Mouse (Mus musculus) heart, adult 11 months (tissue): ENCODE measurements at regions not wholly inside any gene's neighbourhood (a gene's known extent, or its start where the extent isn't known, plus 50 kb on each side); places are given as distances from the start of the nearest gene placed in this dataset.
"Not testable (repeated sequence)": the region's sequence is repeated elsewhere in the genome, so short reads cannot be mapped to it uniquely, and the experiment has no call there.

Source experiments
- DNase-seq: peaks from one replicate; pipeline ENCODE4 v3.0.0; 2022

DNA sequence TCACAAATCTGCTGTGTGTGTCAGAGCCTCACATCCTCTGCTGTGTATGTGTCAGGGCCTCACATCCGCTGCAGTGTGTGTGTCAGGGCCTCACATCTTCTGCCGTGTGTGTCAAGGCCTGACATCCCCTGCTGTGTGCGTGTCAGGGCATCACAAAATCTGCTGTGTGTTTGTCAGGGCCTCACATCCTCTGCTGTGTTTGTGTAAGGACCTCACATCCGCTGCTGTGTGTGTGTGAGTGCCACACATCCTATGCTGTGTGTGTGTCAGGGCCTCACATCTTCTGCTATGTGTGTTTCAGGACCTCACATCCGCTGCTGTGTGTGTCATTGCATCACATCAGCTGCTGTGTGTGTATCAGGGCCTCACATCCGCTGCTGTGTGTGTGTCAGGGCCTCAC, 63.3 kb downstream of the Asmt start:
- peak; percentile 84 for DNase-seq

DNA sequence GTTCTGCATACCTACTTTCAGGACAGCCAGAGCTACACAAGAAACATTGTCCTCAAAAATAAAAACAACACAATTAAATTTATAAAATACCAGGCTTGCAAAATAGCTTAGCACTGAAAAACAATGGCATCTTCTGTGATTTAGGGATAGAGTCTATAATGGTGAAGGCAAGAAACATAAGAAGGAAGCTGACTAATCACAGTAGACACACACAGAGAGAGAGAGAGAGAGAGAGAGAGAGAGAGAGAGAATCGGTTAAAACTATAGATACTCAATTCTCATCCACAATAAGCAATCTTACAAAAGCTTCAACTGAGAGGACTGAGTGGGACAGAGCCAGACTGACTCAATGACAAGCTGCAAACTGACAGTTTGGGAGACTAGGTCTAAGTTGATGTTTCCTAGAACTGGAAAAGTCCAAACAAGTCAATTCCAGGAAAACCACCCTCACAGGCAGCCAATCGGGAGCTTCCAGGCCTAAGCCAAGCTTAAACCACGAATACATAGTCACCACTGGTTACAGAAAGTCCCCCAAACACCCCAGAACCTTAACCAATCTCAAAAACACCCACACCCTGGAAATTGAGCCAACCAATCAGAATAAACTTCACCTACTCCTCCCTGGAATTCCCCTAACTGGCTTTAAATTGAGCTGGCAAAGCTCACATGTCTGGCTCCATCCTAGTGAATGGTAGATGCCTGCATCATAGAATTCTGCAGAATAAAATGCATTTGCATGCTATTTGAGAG, 81.2 kb downstream of the Asmt start:
- DNase-seq: not testable (repeated sequence)
